Mouse (Mus musculus) left cerebral cortex, adult 8-10 months (tissue): ENCODE data around the gene Gimap4. TPM values are rescaled to one million over a fixed set of nuclear protein-coding genes. Genes with fewer than 3 reads are reported as not detected.

ENCODE experiments used
- DNase-seq, 2 experiments: peaks; one replicate each; pipeline ENCODE4 v3.0.0; 2022; ENCODE audit warnings: low spot score in 2 of 2
- total RNA-seq, 4 experiments: library from RNA; stranded (reverse); gene quantifications; 2 replicates each; pipeline ENCODE4 v1.2.4; 2022

The Gimap4 gene
- total RNA-seq, 4 experiments from 2014 or later, result 0.41 to 0.56 (median 0.55) TPM; not detected in 1

- no peak for DNase-seq
Measured at GRCm38 (mm10) chr6:48698888-48699287, 14.5 kb downstream of the Gimap4 start.

GRCm38 (mm10) chr6:48700251-48701075 is 16.1 kb downstream of the Gimap4 start:
- no peak for DNase-seq

- DNase-seq, result no peak
Measured at GRCm38 (mm10) chr6:48702146-48702545, 17.8 kb downstream of the Gimap4 start.

GRCm38 (mm10) chr6:48702601-48703000 is 18.3 kb downstream of the Gimap4 start:
- DNase-seq, result no peak

- DNase-seq, result no peak
Measured at GRCm38 (mm10) chr6:48704146-48704545, 19.8 kb downstream of the Gimap4 start.

- DNase-seq, result no peak
Measured at GRCm38 (mm10) chr6:48706130-48706529, 21.8 kb downstream of the Gimap4 start.

GRCm38 (mm10) chr6:48718455-48718854 is 34.1 kb downstream of the Gimap4 start, which contains the start of the genes Gm28053 and Gimap7:
Gm28053 (plus strand) TSS chr6:48718607.
Gimap7 (plus strand) TSS chr6:48718621.
- no peak for DNase-seq

- DNase-seq, result no peak
Measured at GRCm38 (mm10) chr6:48720326-48720725, 36.0 kb downstream of the Gimap4 start.

- no peak for DNase-seq
Measured at GRCm38 (mm10) chr6:48723468-48723867, 39.1 kb downstream of the Gimap4 start.

- DNase-seq, result peak in 1 of 2 experiments; percentile 32
Measured at GRCm38 (mm10) chr6:48725476-48725875, 41.1 kb downstream of the Gimap4 start.

GRCm38 (mm10) chr6:48727761-48728160 is 43.4 kb downstream of the Gimap4 start:
- no peak for DNase-seq

GRCm38 (mm10) chr6:48732864-48733304 is 48.5 kb downstream of the Gimap4 start:
- no peak for DNase-seq

GRCm38 (mm10) chr6:48733660-48734059 is 49.3 kb downstream of the Gimap4 start:
- DNase-seq, result no peak

- DNase-seq, result no peak
Measured at GRCm38 (mm10) chr6:48737053-48737452, 52.7 kb downstream of the Gimap4 start.

- no peak for DNase-seq
Measured at GRCm38 (mm10) chr6:48737688-48738087, 53.3 kb downstream of the Gimap4 start.

- no peak for DNase-seq
Measured at GRCm38 (mm10) chr6:48738961-48739779, 54.8 kb downstream of the Gimap4 start, which contains the start of gene Gimap1. Gimap1 (plus strand) TSS chr6:48739054.

- DNase-seq, result no peak
Measured at GRCm38 (mm10) chr6:48739780-48740055, 55.4 kb downstream of the Gimap4 start.

GRCm38 (mm10) chr6:48740501-48741169 is 56.3 kb downstream of the Gimap4 start:
- DNase-seq, result no peak

GRCm38 (mm10) chr6:48741273-48741672 is 56.9 kb downstream of the Gimap4 start:
- no peak for DNase-seq
